In the genomic region with DNA sequence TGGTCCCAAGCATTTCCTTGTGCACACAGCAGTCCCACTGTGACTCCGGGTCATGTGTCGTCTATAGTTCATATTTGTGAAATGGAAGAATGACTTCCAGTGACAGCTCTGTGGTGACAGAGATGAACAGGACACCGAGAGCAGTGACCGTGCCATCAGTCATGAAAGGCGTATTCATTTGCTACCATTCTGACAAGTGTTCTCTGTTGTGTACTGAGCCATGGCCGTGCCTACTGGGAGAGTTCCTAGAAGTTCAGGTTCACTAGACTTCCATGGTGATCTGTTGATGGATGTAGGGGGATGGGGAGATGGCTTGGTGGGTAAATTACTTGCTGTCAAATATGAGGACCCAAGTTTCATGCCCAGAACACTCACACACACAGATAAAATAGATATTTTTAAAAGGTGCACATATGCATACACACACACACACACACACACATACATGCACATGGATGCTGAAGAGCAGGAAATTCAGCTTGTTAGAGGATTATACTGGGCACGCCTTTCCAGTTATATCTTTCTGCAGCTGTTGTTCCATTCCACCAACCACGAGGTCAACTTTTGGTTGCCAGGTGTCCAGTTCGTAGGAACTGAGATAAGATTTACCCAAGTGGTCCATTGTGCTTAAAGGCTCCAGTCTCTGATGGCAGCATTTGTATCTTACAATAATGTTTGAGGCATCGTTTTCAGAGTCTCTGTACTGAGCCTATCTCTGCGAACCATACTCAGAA, we compare ENCODE assay signal across 12 mouse cellular contexts.
"Had no signal": no experiment of that assay in that cellular context is flagged by ENCODE, and none has a peak within 500 bp of the region (broad histone marks: within the 10 kb centered on the region; RNA-seq: fewer than 3 reads in every experiment).

No protein-coding gene starts in this region.

- H3K4me2 ChIP-seq: limb, embryonic 15.5 days; liver, embryonic 13.5 days; midbrain, embryonic 12.5 days; neural tube, embryonic 12.5 days had no signal

- H3K9ac ChIP-seq: limb, embryonic 15.5 days; liver, embryonic 13.5 days; midbrain, embryonic 12.5 days; neural tube, embryonic 12.5 days had no signal

- DNase-seq: kidney, adult 9 months; layer of hippocampus, adult 9-11 months; layer of hippocampus, postnatal 36 days; liver, embryonic 13.5 days; lung, adult 18-20 months; right cerebral cortex, postnatal 4 days; spleen, adult 18-20 months; thymus, adult 18-20 months; thymus, postnatal 14 days had no signal

- H3K4me1 ChIP-seq: limb, embryonic 15.5 days; liver, embryonic 13.5 days; midbrain, embryonic 12.5 days; neural tube, embryonic 12.5 days had no signal

- H3K9me3 ChIP-seq: limb, embryonic 15.5 days; liver, embryonic 13.5 days; midbrain, embryonic 12.5 days; neural tube, embryonic 12.5 days had no signal

- H3K27me3 ChIP-seq: limb, embryonic 15.5 days; liver, embryonic 13.5 days; midbrain, embryonic 12.5 days; neural tube, embryonic 12.5 days had no signal

- H3K36me3 ChIP-seq: limb, embryonic 15.5 days; liver, embryonic 13.5 days; midbrain, embryonic 12.5 days; neural tube, embryonic 12.5 days had no signal

- H3K4me3 ChIP-seq: limb, embryonic 15.5 days; liver, embryonic 13.5 days; midbrain, embryonic 12.5 days; neural tube, embryonic 12.5 days had no signal

- H3K27ac ChIP-seq: limb, embryonic 15.5 days; liver, embryonic 13.5 days; midbrain, embryonic 12.5 days; neural tube, embryonic 12.5 days had no signal
